Mouse (Mus musculus) right cerebral cortex, postnatal 10 days (tissue): ENCODE results near the gene Gm29609.

ENCODE experiments used
- DNase-seq, 2 experiments: peaks; one replicate each; pipeline ENCODE4 v3.0.0; 2021; ENCODE audit warnings: low spot score in 2 of 2

Gm29609 gene

GRCm38 (mm10) chr5:31198616-31199320, 19.1 kb upstream of the Gm29609 start:
- DNase-seq: peak in 1 of 2 experiments; percentile 36

- peak in 1 of 2 experiments; percentile 43 for DNase-seq
These were observed 18.5 kb upstream of the Gm29609 start for GRCm38 (mm10) chr5:31198170-31198569.

- DNase-seq: peak in 1 of 2 experiments; percentile 29
These were observed 17.4 kb upstream of the Gm29609 start for GRCm38 (mm10) chr5:31197072-31197471.

- DNase-seq: peak in 1 of 2 experiments; percentile 27
These were observed 16.5 kb upstream of the Gm29609 start for GRCm38 (mm10) chr5:31196207-31196606.

- DNase-seq: peak in 1 of 2 experiments; percentile 41
These were observed 16.0 kb upstream of the Gm29609 start for GRCm38 (mm10) chr5:31195671-31196070.

GRCm38 (mm10) chr5:31194486-31195485, 15.1 kb upstream of the Gm29609 start:
- peak in 1 of 2 experiments; percentile 29 for DNase-seq

- no peak for DNase-seq
These were observed 14.0 kb upstream of the Gm29609 start for GRCm38 (mm10) chr5:31193631-31194281.

GRCm38 (mm10) chr5:31192939-31193630, 13.4 kb upstream of the Gm29609 start, which contains the start of the genes Snx17 and Eif2b4:
Gene Snx17, plus strand, starts transcription at chr5:31193227.
Gene Eif2b4, minus strand, starts transcription at chr5:31193430.
- DNase-seq: peak; percentile 100

GRCm38 (mm10) chr5:31192045-31192938, 12.6 kb upstream of the Gm29609 start:
- no peak for DNase-seq

- peak in 1 of 2 experiments; percentile 26 for DNase-seq
These were observed 10.5 kb upstream of the Gm29609 start for GRCm38 (mm10) chr5:31190201-31190600.

GRCm38 (mm10) chr5:31188223-31188840, 8.6 kb upstream of the Gm29609 start:
- DNase-seq: no peak

- DNase-seq: no peak
These were observed 4.0 kb upstream of the Gm29609 start for GRCm38 (mm10) chr5:31183678-31184077.

- no peak for DNase-seq
These were observed 1.6 kb upstream of the Gm29609 start for GRCm38 (mm10) chr5:31181183-31181770.

- peak; percentile 51 to 64 for DNase-seq
These were observed 378 bp downstream of the Gm29609 start for GRCm38 (mm10) chr5:31179301-31179765.

- DNase-seq: no peak
These were observed 11.1 kb downstream of the Gm29609 start for GRCm38 (mm10) chr5:31168630-31169029.

GRCm38 (mm10) chr5:31164878-31165277, 14.8 kb downstream of the Gm29609 start:
- DNase-seq: no peak

- DNase-seq: no peak
These were observed 17.2 kb downstream of the Gm29609 start for GRCm38 (mm10) chr5:31162462-31162861.

- peak; percentile 88 to 93 for DNase-seq
These were observed 25.6 kb downstream of the Gm29609 start, which contains the start of gene Mpv17 for GRCm38 (mm10) chr5:31154152-31154553. Gene Mpv17, minus strand, starts transcription at chr5:31154251.
